Mouse (Mus musculus) kidney, embryonic 16.5 days (tissue): ENCODE measurements around the gene Fgfr2. TPM values are rescaled to one million over a fixed set of nuclear protein-coding genes. Genes with fewer than 3 reads are reported as not detected.

Source experiments
- ATAC-seq: fragments of 200-750 bp; cut with Nextera tagmentation; 2 replicates; pipeline ENCODE4 v1.8.0; 2017; ENCODE audit warnings: moderate TSS enrichment; ENCODE audit not compliant: low FRiP score, low TSS enrichment
- H3K27ac ChIP-seq: fragments of 300-500 bp; sonication (generic); 2 replicates; pipeline ENCODE4 v1.5.1; 2014; ENCODE audit warnings: low read length
- H3K27me3 ChIP-seq: fragments of 300-500 bp; sonication (generic); 2 replicates; pipeline ENCODE4 v1.6.1; 2014; ENCODE audit warnings: low read length, control low read depth, mixed read lengths; ENCODE audit not compliant: insufficient read depth
- H3K36me3 ChIP-seq: fragments of 300-500 bp; sonication (generic); 2 replicates; pipeline ENCODE4 v1.6.1; 2014; ENCODE audit warnings: low read length, control low read depth, mixed read lengths; ENCODE audit not compliant: insufficient read depth
- H3K4me1 ChIP-seq: fragments of 300-500 bp; sonication (generic); 2 replicates; pipeline ENCODE4 v1.6.1; 2014; ENCODE audit warnings: low read length, control low read depth, mixed read lengths; ENCODE audit not compliant: insufficient read depth
- H3K4me2 ChIP-seq: fragments of 300-500 bp; sonication (generic); replicated peaks from 2 replicates; pipeline ENCODE4 v1.6.1; 2014; ENCODE audit warnings: low read depth, low read length
- H3K4me3 ChIP-seq: fragments of 300-500 bp; sonication (generic); 2 replicates; pipeline ENCODE4 v1.5.1; 2014; ENCODE audit warnings: mild to moderate bottlenecking, low read length
- H3K9ac ChIP-seq: fragments of 300-500 bp; sonication (generic); replicated peaks from 2 replicates; pipeline ENCODE4 v1.6.1; 2014; ENCODE audit warnings: low read length
- H3K9me3 ChIP-seq: fragments of 300-500 bp; sonication (generic); 2 replicates; pipeline ENCODE4 v1.6.1; 2016; ENCODE audit warnings: low read length, control low read depth
- WGBS: fragments of 180-500 bp; shearing (Covaris S2); extraction: QIAGEN DNeasy Blood & Tissue Kit; methylation state at CpG from one replicate; pipeline ENCODE4 v1.1.7; 2014; 5-methylcytosine and 5-hydroxymethylcytosine counted together
- polyA plus RNA-seq: library from polyadenylated mRNA; unstranded; fragments of >200 nt; fragmentation: Nextera tagmentation; extraction: Ambion mirVana; gene quantifications from 2 replicates; pipeline ENCODE4 v1.2.1, GENCODE M21; 2015

The Fgfr2 gene
- polyA plus RNA-seq, 1 experiment from 2014 or later = 118 TPM

- no peaks in the 10 kb centered on the region for H3K9me3 ChIP-seq
- 73% methylated on average over 5 of the region's 5 CpGs for WGBS
Observed at GRCm38 (mm10) chr7:132345526-132346070, 777.6 kb downstream of the Fgfr2 start.

GRCm38 (mm10) chr7:132344606-132345005 is 778.5 kb downstream of the Fgfr2 start:
- no peak overlapping the region for H3K4me3 ChIP-seq
- H3K4me2 ChIP-seq = no peak overlapping the region
- H3K27ac ChIP-seq = no peak overlapping the region
- H3K4me1 ChIP-seq = no peaks in the 10 kb centered on the region
- no peak for ATAC-seq
- H3K27me3 ChIP-seq = no peaks in the 10 kb centered on the region
- 72% methylated on average over 4 of the region's 4 CpGs for WGBS
- H3K9me3 ChIP-seq = no peaks in the 10 kb centered on the region
- H3K9ac ChIP-seq = no peak overlapping the region
- H3K36me3 ChIP-seq = no peaks in the 10 kb centered on the region

More at GRCm38 (mm10) chr7:132345526-132346070, 777.6 kb downstream of the Fgfr2 start:
- Histone ChIP-seq H3K4me3 (no peak overlapping the region), H3K4me2 (no peak overlapping the region), H3K36me3 (no peaks in the 10 kb centered on the region), H3K4me1 (no peaks in the 10 kb centered on the region), H3K9ac (no peak overlapping the region), H3K27ac (no peak overlapping the region), H3K27me3 (no peaks in the 10 kb centered on the region)
- ATAC-seq = no peak

GRCm38 (mm10) chr7:132343900-132344299 is 779.2 kb downstream of the Fgfr2 start:
- no peak overlapping the region for H3K9ac ChIP-seq
- no peak overlapping the region for H3K4me3 ChIP-seq
- WGBS = 91% methylated on average over 2 of the region's 2 CpGs
- no peak overlapping the region for H3K4me2 ChIP-seq
- ATAC-seq = no peak
- no peak overlapping the region for H3K27ac ChIP-seq
- H3K36me3 ChIP-seq = no peaks in the 10 kb centered on the region
- H3K4me1 ChIP-seq = no peaks in the 10 kb centered on the region
- H3K27me3 ChIP-seq = no peaks in the 10 kb centered on the region
- no peaks in the 10 kb centered on the region for H3K9me3 ChIP-seq

GRCm38 (mm10) chr7:132343146-132343545 is 780.0 kb downstream of the Fgfr2 start:
- ATAC-seq = no peak
- Histone ChIP-seq H3K4me1 (no peaks in the 10 kb centered on the region), H3K4me2 (no peak overlapping the region), H3K27me3 (no peaks in the 10 kb centered on the region), H3K9me3 (no peaks in the 10 kb centered on the region), H3K4me3 (no peak overlapping the region), H3K9ac (no peak overlapping the region), H3K27ac (no peak overlapping the region), H3K36me3 (no peaks in the 10 kb centered on the region)
- 83% methylated on average over 2 of the region's 2 CpGs for WGBS

- Histone ChIP-seq H3K36me3 (no peaks in the 10 kb centered on the region), H3K4me1 (peaks cover 14% of the 10 kb centered on the region), H3K9me3 (0 out of 2 replicates have a peak, but pooled peaks cover 4% of the 10 kb centered on the region), H3K4me2 (no peak overlapping the region), H3K27ac (peak overlapping the region; percentile 89), H3K9ac (no peak overlapping the region), H3K27me3 (no peaks in the 10 kb centered on the region), H3K4me3 (no peak overlapping the region)
- 82% methylated on average over 14 of the region's 14 CpGs for WGBS
- ATAC-seq = peak; percentile 64; the same call in 1 of the 2 replicates
Observed at GRCm38 (mm10) chr7:132339041-132339839, 783.9 kb downstream of the Fgfr2 start.

GRCm38 (mm10) chr7:132338350-132338749 is 784.8 kb downstream of the Fgfr2 start:
- Histone ChIP-seq H3K4me3 (no peak overlapping the region), H3K36me3 (no peaks in the 10 kb centered on the region), H3K9ac (no peak overlapping the region), H3K4me1 (peaks cover 14% of the 10 kb centered on the region), H3K27ac (peak overlapping the region; percentile 89), H3K4me2 (no peak overlapping the region), H3K27me3 (no peaks in the 10 kb centered on the region), H3K9me3 (0 out of 2 replicates have a peak, but pooled peaks cover 4% of the 10 kb centered on the region)
- 64% methylated on average over 6 of the region's 6 CpGs for WGBS
- no peak for ATAC-seq

GRCm38 (mm10) chr7:132337268-132337917 is 785.8 kb downstream of the Fgfr2 start:
- no peaks in the 10 kb centered on the region for H3K27me3 ChIP-seq
- ATAC-seq = no peak
- WGBS = 76% methylated on average over 11 of the region's 11 CpGs
- no peak overlapping the region for H3K9ac ChIP-seq
- peak overlapping the region; percentile 89; the same call in 1 of the 2 replicates for H3K27ac ChIP-seq
- H3K9me3 ChIP-seq = 0 out of 2 replicates have a peak, but pooled peaks cover 4% of the 10 kb centered on the region
- no peaks in the 10 kb centered on the region for H3K36me3 ChIP-seq
- no peak overlapping the region for H3K4me2 ChIP-seq
- peaks cover 15% of the 10 kb centered on the region for H3K4me1 ChIP-seq
- no peak overlapping the region for H3K4me3 ChIP-seq

- no peaks in the 10 kb centered on the region for H3K27me3 ChIP-seq
- H3K9me3 ChIP-seq = 0 out of 2 replicates have a peak, but pooled peaks cover 4% of the 10 kb centered on the region
- H3K4me1 ChIP-seq = peaks cover 22% of the 10 kb centered on the region
- no peak overlapping the region for H3K4me2 ChIP-seq
- H3K36me3 ChIP-seq = no peaks in the 10 kb centered on the region
- H3K4me3 ChIP-seq = no peak overlapping the region
- H3K9ac ChIP-seq = no peak overlapping the region
- ATAC-seq = 0 out of 2 replicates have a peak, but pooled peaks have one; percentile 31
- H3K27ac ChIP-seq = 0 out of 2 replicates have a peak overlapping the region, but pooled peaks have one; percentile 35
- 48% methylated on average over 3 of the region's 3 CpGs for WGBS
Observed at GRCm38 (mm10) chr7:132336781-132337180, 786.4 kb downstream of the Fgfr2 start.

- H3K27ac ChIP-seq = no peak overlapping the region
- 89% methylated on average over 4 of the region's 4 CpGs for WGBS
- no peaks in the 10 kb centered on the region for H3K27me3 ChIP-seq
- no peak overlapping the region for H3K4me2 ChIP-seq
- ATAC-seq = no peak
- H3K9ac ChIP-seq = no peak overlapping the region
- H3K9me3 ChIP-seq = 0 out of 2 replicates have a peak, but pooled peaks cover 4% of the 10 kb centered on the region
- H3K4me1 ChIP-seq = peaks cover 22% of the 10 kb centered on the region
- no peak overlapping the region for H3K4me3 ChIP-seq
- no peaks in the 10 kb centered on the region for H3K36me3 ChIP-seq
Observed at GRCm38 (mm10) chr7:132335367-132335766, 787.8 kb downstream of the Fgfr2 start.
